Mouse (Mus musculus): Measurements from ENCODE around the gene D430041D05Rik. TPM values are rescaled to one million over a fixed set of nuclear protein-coding genes. Genes with fewer than 3 reads are reported as not detected.

The D430041D05Rik gene
- total and polyA plus RNA-seq, 2 experiments from 2014 or later, result 7.9 to 47.6 TPM

- Histone ChIP-seq H3K27ac (ENCODE audit: low read depth, low read length) (no peak overlapping the region), H3K4me1 (ENCODE audit: insufficient read depth, low read length) (peaks cover 6% of the 10 kb centered on the region; the same call in 1 of the 2 replicates), H3K27me3 (ENCODE audit: insufficient read depth, low read length) (no peaks in the 10 kb centered on the region), H3K9me3 (ENCODE audit: low read length) (no peaks in the 10 kb centered on the region), H3K36me3 (ENCODE audit: insufficient read depth, low read length) (no peaks in the 10 kb centered on the region), H3K9ac (replicated peaks; ENCODE audit: low read length, poor library complexity, severe bottlenecking) (no peak overlapping the region), H3K4me3 (ENCODE audit: low read depth, low read length) (no peak overlapping the region), H3K4me2 (ENCODE audit: low read depth, low read length, poor library complexity, severe bottlenecking) (no peak overlapping the region)
- ATAC-seq (ENCODE audit: low FRiP score) (no peak), DNase-seq (ENCODE audit: low spot score) (no peak)
- WGBS, result 91% methylated on average over 13 of the region's 13 CpGs
- TF ChIP-seq CTCF (IDR thresholded peaks at IDR 0.05), result no peak
Measured at GRCm38 (mm10) chr2:104320061-104320624, 90.7 kb downstream of the D430041D05Rik start.

GRCm38 (mm10) chr2:104319443-104319842, 91.4 kb downstream of the D430041D05Rik start:
- Histone ChIP-seq H3K27ac (ENCODE audit: low read depth, low read length) (peak overlapping the region; percentile 34; the same call in 1 of the 2 replicates), H3K4me2 (ENCODE audit: low read depth, low read length, poor library complexity, severe bottlenecking) (no peak overlapping the region), H3K27me3 (ENCODE audit: insufficient read depth, low read length) (no peaks in the 10 kb centered on the region), H3K9me3 (ENCODE audit: low read length) (no peaks in the 10 kb centered on the region), H3K36me3 (ENCODE audit: insufficient read depth, low read length) (no peaks in the 10 kb centered on the region), H3K4me1 (ENCODE audit: insufficient read depth, low read length) (peaks cover 6% of the 10 kb centered on the region; the same call in 1 of the 2 replicates), H3K4me3 (ENCODE audit: low read depth, low read length) (no peak overlapping the region), H3K9ac (replicated peaks; ENCODE audit: low read length, poor library complexity, severe bottlenecking) (no peak overlapping the region)
- ATAC-seq (ENCODE audit: low FRiP score) (no peak), DNase-seq (ENCODE audit: low spot score) (no peak)
- WGBS, result 98% methylated on average over 10 of the region's 10 CpGs
- no peak for TF ChIP-seq CTCF (IDR thresholded peaks at IDR 0.05)

GRCm38 (mm10) chr2:104318881-104319280, 91.9 kb downstream of the D430041D05Rik start:
- Histone ChIP-seq H3K27me3 (ENCODE audit: insufficient read depth, low read length) (no peaks in the 10 kb centered on the region), H3K4me2 (ENCODE audit: low read depth, low read length, poor library complexity, severe bottlenecking) (no peak overlapping the region), H3K4me1 (ENCODE audit: insufficient read depth, low read length) (peaks cover 6% of the 10 kb centered on the region; the same call in 1 of the 2 replicates), H3K9ac (replicated peaks; ENCODE audit: low read length, poor library complexity, severe bottlenecking) (no peak overlapping the region), H3K9me3 (ENCODE audit: low read length) (no peaks in the 10 kb centered on the region), H3K36me3 (ENCODE audit: insufficient read depth, low read length) (no peaks in the 10 kb centered on the region), H3K4me3 (ENCODE audit: low read depth, low read length) (no peak overlapping the region), H3K27ac (ENCODE audit: low read depth, low read length) (peak overlapping the region; percentile 34)
- no peak for TF ChIP-seq CTCF (IDR thresholded peaks at IDR 0.05)
- WGBS, result 44% methylated on average over 8 of the region's 8 CpGs
- ATAC-seq (ENCODE audit: low FRiP score) (peak; percentile 79), DNase-seq (ENCODE audit: low spot score) (peak; percentile 78)

- Histone ChIP-seq H3K4me1 (ENCODE audit: insufficient read depth, low read length) (0 out of 2 replicates have a peak, but pooled peaks cover 2% of the 10 kb centered on the region), H3K27ac (ENCODE audit: low read depth, low read length) (peak overlapping the region; percentile 34), H3K9ac (replicated peaks; ENCODE audit: low read length, poor library complexity, severe bottlenecking) (no peak overlapping the region), H3K9me3 (ENCODE audit: low read length) (no peaks in the 10 kb centered on the region), H3K4me2 (ENCODE audit: low read depth, low read length, poor library complexity, severe bottlenecking) (no peak overlapping the region), H3K4me3 (ENCODE audit: low read depth, low read length) (no peak overlapping the region), H3K27me3 (ENCODE audit: insufficient read depth, low read length) (no peaks in the 10 kb centered on the region), H3K36me3 (ENCODE audit: insufficient read depth, low read length) (no peaks in the 10 kb centered on the region)
- DNase-seq (ENCODE audit: low spot score), result peak; percentile 31
- no peak for TF ChIP-seq CTCF (IDR thresholded peaks at IDR 0.05)
- no peak for ATAC-seq (ENCODE audit: low FRiP score)
- 73% methylated on average over 2 of the region's 2 CpGs for WGBS
Measured at GRCm38 (mm10) chr2:104318259-104318658, 92.6 kb downstream of the D430041D05Rik start.

- ATAC-seq (ENCODE audit: low FRiP score), result no peak
- no peak overlapping the region for H3K27ac ChIP-seq (ENCODE audit: low read depth, low read length)
- TF ChIP-seq CTCF (IDR thresholded peaks at IDR 0.05), result no peak
- WGBS, result 69% methylated on average over 6 of the region's 6 CpGs
- no peak overlapping the region for H3K4me3 ChIP-seq (ENCODE audit: low read depth, low read length)
- H3K9me3 ChIP-seq (ENCODE audit: low read length), result no peaks in the 10 kb centered on the region
- no peak overlapping the region for H3K4me2 ChIP-seq (ENCODE audit: low read depth, low read length, poor library complexity, severe bottlenecking)
- no peaks in the 10 kb centered on the region for H3K27me3 ChIP-seq (ENCODE audit: insufficient read depth, low read length)
- no peak overlapping the region for H3K9ac ChIP-seq (replicated peaks; ENCODE audit: low read length, poor library complexity, severe bottlenecking)
- peak; percentile 34 for DNase-seq (ENCODE audit: low spot score)
- no peaks in the 10 kb centered on the region for H3K36me3 ChIP-seq (ENCODE audit: insufficient read depth, low read length)
- H3K4me1 ChIP-seq (ENCODE audit: insufficient read depth, low read length), result 0 out of 2 replicates have a peak, but pooled peaks cover 2% of the 10 kb centered on the region
Measured at GRCm38 (mm10) chr2:104317631-104318030, 93.2 kb downstream of the D430041D05Rik start.

- Histone ChIP-seq H3K4me1 (ENCODE audit: insufficient read depth, low read length) (0 out of 2 replicates have a peak, but pooled peaks cover 2% of the 10 kb centered on the region), H3K4me3 (ENCODE audit: low read depth, low read length) (no peak overlapping the region), H3K27ac (ENCODE audit: low read depth, low read length) (no peak overlapping the region), H3K4me2 (ENCODE audit: low read depth, low read length, poor library complexity, severe bottlenecking) (no peak overlapping the region), H3K9ac (replicated peaks; ENCODE audit: low read length, poor library complexity, severe bottlenecking) (no peak overlapping the region), H3K9me3 (ENCODE audit: low read length) (no peaks in the 10 kb centered on the region), H3K36me3 (ENCODE audit: insufficient read depth, low read length) (no peaks in the 10 kb centered on the region), H3K27me3 (ENCODE audit: insufficient read depth, low read length) (no peaks in the 10 kb centered on the region)
- ATAC-seq (ENCODE audit: low FRiP score) (no peak), DNase-seq (ENCODE audit: low spot score) (peak; percentile 67)
- whole genome bisulfite sequencing, result 60% methylated on average over 8 of the region's 8 CpGs
- TF ChIP-seq CTCF (IDR thresholded peaks at IDR 0.05), result no peak
Measured at GRCm38 (mm10) chr2:104316483-104316882, 94.3 kb downstream of the D430041D05Rik start.

All from midbrain, postnatal 0 days (tissue).